Mouse (Mus musculus): ENCODE measurements around the gene Shisa8. TPM values are rescaled to one million over a fixed set of nuclear protein-coding genes. Genes with fewer than 3 reads are reported as not detected.

Gene Shisa8
- polyA plus RNA-seq, 1 experiment from 2014 or later: 1.8 TPM

DNA sequence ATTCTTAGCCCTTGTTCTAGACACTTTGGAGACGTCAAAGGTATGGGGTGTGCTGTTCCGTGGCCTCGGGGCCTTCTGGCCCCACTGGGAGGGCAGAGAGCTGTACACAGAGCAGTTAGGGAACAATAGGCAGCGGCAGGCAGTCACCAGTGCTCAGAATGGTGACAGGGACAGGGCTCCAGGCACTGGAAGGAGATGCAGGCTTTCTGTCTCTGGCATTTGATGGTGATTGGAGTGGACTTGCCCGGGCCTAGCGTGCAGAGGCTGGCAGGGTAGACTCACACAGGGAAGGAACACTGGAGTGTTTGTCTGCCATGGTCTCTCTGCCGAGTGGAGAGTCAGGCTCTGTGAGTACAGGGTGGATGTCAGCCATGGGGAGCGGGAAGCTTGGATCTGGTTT, 20.0 kb downstream of the Shisa8 start:
- no peak for DNase-seq (ENCODE audit: low spot score)
- peaks cover 100% of the 10 kb centered on the region for H3K36me3 ChIP-seq
- no peak overlapping the region for H3K4me3 ChIP-seq
- no peaks in the 10 kb centered on the region for H3K9me3 ChIP-seq
- H3K27ac ChIP-seq: no peak overlapping the region
- no peaks in the 10 kb centered on the region for H3K4me1 ChIP-seq (replicated peaks)
- WGBS: 84% methylated on average over 8 of the region's 8 CpGs
- H3K27me3 ChIP-seq (ENCODE audit: insufficient read depth, poor library complexity, severe bottlenecking): no peaks in the 10 kb centered on the region

DNA sequence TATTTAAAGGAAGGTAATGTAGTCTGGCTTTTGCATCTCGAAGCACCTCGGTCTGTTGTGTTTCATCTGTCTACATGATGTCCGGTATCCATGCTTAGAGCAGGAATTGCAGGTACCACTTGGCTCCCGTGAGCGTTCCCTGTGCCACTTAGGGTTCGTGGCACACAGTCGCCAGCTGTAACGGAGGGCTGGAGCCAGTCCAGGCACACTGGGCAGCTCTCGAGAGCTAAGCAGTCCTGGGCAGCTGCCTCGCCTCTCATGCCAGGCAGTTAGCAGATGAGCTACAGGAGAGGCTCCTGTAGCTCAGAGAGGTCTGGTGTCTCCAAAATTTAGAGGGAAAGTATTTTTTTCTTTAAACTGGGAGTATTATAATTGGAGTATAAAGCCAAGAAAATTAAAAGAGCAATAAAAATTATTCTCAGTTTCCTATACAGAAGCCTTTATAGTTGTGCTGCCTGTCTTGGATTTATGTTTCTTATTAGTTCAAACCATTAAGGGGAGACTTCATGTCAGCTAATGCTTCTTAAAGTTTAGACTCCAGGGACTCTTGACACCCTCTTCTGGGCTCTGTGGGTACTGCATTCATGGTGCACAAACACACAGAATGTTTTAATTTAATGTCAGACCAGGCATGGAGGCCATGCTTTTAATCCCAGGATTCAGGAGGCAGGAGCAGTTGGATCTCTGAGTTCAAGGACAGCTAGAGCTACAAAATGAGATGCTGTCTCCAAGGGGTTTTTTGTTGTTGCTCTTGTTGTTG, 24.0 kb downstream of the Shisa8 start:
- H3K4me1 ChIP-seq (replicated peaks): 0 out of 2 replicates have a peak, but pooled peaks cover 5% of the 10 kb centered on the region
- no peaks in the 10 kb centered on the region for H3K27me3 ChIP-seq (ENCODE audit: insufficient read depth, poor library complexity, severe bottlenecking)
- H3K4me3 ChIP-seq: no peak overlapping the region
- peak; percentile 43 for DNase-seq (ENCODE audit: low spot score)
- no peak overlapping the region for H3K27ac ChIP-seq
- WGBS: 97% methylated on average over 10 of the region's 10 CpGs
- H3K9me3 ChIP-seq: peaks cover 4% of the 10 kb centered on the region; the same call in 1 of the 2 replicates
- peaks cover 100% of the 10 kb centered on the region for H3K36me3 ChIP-seq

DNA sequence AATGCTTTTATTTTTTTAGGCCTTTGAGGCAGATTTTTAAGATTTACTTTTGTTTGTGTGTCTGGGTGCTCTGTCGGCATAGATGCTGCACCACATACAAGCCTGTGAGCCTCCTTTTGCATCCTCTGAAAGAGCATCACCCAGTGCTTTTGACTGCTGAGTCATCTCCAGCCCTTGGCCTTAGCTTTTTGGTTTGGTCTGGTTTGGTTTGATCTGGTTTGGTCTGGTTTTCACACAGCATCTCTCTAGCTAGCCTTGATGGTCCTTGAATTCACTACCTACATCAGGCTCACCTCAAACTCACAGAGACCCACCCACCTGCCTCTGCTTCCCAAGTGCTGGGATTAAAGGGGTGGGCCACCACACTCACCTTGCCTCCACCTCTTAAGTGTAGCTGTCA, 24.7 kb downstream of the Shisa8 start:
- DNase-seq (ENCODE audit: low spot score): no peak
- 95% methylated on average over 1 of the region's 1 CpGs for WGBS
- H3K36me3 ChIP-seq: peaks cover 100% of the 10 kb centered on the region
- H3K9me3 ChIP-seq: peaks cover 4% of the 10 kb centered on the region; the same call in 1 of the 2 replicates
- no peak overlapping the region for H3K4me3 ChIP-seq
- H3K27ac ChIP-seq: no peak overlapping the region
- no peaks in the 10 kb centered on the region for H3K27me3 ChIP-seq (ENCODE audit: insufficient read depth, poor library complexity, severe bottlenecking)
- 0 out of 2 replicates have a peak, but pooled peaks cover 5% of the 10 kb centered on the region for H3K4me1 ChIP-seq (replicated peaks)

DNA sequence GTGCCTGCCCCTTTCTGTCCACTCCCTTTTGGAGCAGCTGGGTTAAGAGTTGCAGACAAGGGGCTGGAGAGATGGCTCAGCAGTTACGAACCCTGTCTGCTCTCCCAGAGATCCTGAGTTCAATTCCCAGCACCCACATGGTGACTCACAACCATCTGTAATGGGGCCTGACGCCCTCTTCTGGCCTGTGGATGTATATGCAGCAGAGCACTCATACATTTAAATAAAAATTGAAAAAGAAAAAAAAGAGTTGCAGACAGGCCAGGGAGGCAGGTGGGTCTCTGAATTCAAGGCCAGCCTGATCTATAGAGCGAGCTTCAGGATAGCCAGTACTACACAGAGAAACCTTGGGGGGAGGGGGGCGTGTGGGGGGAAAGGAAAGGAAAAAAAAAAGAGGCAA, 25.2 kb downstream of the Shisa8 start:
- Histone ChIP-seq H3K27ac (no peak overlapping the region), H3K4me3 (no peak overlapping the region), H3K27me3 (ENCODE audit: insufficient read depth, poor library complexity, severe bottlenecking) (no peaks in the 10 kb centered on the region), H3K9me3 (peaks cover 7% of the 10 kb centered on the region), H3K36me3 (peaks cover 100% of the 10 kb centered on the region), H3K4me1 (replicated peaks) (0 out of 2 replicates have a peak, but pooled peaks cover 5% of the 10 kb centered on the region)
- 90% methylated on average over 4 of the region's 4 CpGs for WGBS
- DNase-seq (ENCODE audit: low spot score): no peak

DNA sequence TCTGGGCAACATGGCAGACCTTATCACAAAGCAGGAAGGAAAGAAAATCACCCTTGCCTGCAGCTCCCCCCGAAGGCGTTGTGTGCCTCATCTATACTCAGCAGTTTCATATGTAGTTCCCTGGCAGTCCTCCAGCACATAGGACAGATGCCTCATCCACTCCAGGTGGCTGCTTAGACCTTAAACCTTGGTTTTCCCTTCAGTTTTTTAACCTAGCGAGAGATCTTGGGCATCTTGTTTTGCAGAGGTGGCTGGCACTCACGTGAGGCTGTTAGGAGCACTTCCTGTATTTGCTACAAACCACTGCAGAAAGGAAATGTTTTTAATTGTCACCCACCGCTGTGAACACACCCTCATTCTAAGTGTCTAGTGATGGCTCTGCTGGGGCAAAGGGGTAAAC, 25.7 kb downstream of the Shisa8 start:
- no peaks in the 10 kb centered on the region for H3K27me3 ChIP-seq (ENCODE audit: insufficient read depth, poor library complexity, severe bottlenecking)
- peaks cover 100% of the 10 kb centered on the region for H3K36me3 ChIP-seq
- 96% methylated on average over 5 of the region's 5 CpGs for WGBS

DNA sequence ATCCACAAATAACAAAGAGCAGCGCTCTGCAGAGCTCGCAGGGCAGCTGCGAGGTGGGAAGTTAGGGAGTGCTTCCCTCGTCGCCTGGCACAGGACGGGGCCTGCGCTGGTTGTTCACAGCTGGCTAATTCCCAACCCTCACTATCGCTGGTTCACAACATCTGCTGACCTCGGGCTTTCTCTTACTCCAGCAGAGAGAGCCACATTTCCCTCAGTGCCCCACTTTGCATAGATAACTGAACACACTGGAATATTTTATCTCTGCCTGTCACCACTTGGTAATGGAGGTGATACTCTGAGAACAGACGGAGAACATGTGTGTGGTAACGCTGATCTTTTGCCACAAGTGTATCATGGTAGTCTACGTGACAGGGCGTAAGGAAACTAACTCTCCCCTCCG, 26.5 kb downstream of the Shisa8 start:
- H3K36me3 ChIP-seq: peaks cover 100% of the 10 kb centered on the region
- 0 out of 2 replicates have a peak, but pooled peaks cover 5% of the 10 kb centered on the region for H3K4me1 ChIP-seq (replicated peaks)
- WGBS: 86% methylated on average over 14 of the region's 14 CpGs
- no peak overlapping the region for H3K4me3 ChIP-seq
- H3K9me3 ChIP-seq: peaks cover 20% of the 10 kb centered on the region
- DNase-seq (ENCODE audit: low spot score): no peak
- 0 out of 2 replicates have a peak overlapping the region, but pooled peaks have one; percentile 5 for H3K27ac ChIP-seq
- H3K27me3 ChIP-seq (ENCODE audit: insufficient read depth, poor library complexity, severe bottlenecking): no peaks in the 10 kb centered on the region

More for the DNA sequence above, 25.7 kb downstream of the Shisa8 start:
- no peak overlapping the region for H3K27ac ChIP-seq
- no peak overlapping the region for H3K4me3 ChIP-seq
- DNase-seq (ENCODE audit: low spot score): no peak
- H3K9me3 ChIP-seq: peaks cover 12% of the 10 kb centered on the region
- H3K4me1 ChIP-seq (replicated peaks): 0 out of 2 replicates have a peak, but pooled peaks cover 5% of the 10 kb centered on the region

DNA sequence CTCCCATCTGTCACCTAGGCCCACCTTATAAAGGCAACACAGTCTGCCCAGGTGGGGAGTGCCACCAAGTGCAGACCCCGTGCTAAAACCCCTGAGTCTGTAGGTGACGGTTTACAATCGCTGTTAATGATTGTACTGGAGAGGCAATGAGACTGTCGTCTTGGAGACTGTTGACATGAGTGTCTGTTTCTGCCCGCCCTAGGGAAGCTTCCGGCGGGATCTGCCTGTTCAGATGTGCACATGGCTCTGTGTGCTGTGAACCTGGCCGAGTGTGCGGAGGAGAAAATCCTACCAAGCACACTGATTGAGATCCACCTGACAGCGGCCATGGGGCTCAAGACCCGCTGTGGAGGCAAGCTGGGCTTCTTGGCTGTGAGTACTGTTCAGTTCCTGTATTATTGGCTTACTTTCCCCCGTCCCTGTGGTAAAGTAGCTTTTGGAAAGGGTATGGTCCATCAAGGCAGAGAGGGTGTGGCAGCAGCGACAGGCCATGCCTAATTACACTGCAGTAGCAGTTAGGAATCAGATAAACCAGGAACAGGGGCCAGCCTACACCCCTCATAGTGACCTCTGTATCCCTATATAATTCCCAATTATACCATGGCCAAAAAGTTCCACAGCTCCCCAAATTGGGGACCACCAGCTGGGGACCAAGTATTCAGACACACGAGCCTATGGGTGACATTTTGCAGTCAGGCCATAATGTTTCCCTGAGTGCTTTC, 27.4 kb downstream of the Shisa8 start:
- 0 out of 2 replicates have a peak, but pooled peaks cover 5% of the 10 kb centered on the region for H3K4me1 ChIP-seq (replicated peaks)
- WGBS: 91% methylated on average over 14 of the region's 14 CpGs
- H3K9me3 ChIP-seq: peaks cover 25% of the 10 kb centered on the region
- no peak for DNase-seq (ENCODE audit: low spot score)
- H3K27me3 ChIP-seq (ENCODE audit: insufficient read depth, poor library complexity, severe bottlenecking): no peaks in the 10 kb centered on the region
- peak overlapping the region; percentile 35; the same call in 1 of the 2 replicates for H3K27ac ChIP-seq
- no peak overlapping the region for H3K4me3 ChIP-seq
- peaks cover 100% of the 10 kb centered on the region for H3K36me3 ChIP-seq

DNA sequence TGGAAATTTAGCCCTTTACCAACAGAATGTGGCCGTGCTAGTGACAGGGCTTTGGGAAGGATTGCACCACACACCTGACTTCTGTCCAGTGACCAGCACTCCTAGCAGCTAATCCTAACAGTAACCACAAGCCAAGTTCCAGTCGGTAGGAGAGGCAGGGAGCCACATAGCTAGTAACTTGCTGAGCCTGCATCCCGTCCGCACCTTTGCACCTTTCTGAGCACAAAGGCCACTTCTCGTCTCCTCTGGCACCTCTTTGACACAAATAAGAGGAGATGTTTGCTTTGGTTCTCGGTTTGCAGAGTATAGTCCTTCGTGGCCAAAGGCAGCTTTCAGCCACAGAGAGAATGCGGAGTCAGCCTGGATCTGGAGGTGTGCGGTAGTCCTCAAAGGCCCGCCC, 28.0 kb downstream of the Shisa8 start:
- whole genome bisulfite sequencing: 91% methylated on average over 10 of the region's 10 CpGs
- Histone ChIP-seq H3K27ac (peak overlapping the region; percentile 35; the same call in 1 of the 2 replicates), H3K4me1 (replicated peaks) (0 out of 2 replicates have a peak, but pooled peaks cover 5% of the 10 kb centered on the region), H3K36me3 (peaks cover 100% of the 10 kb centered on the region), H3K9me3 (peaks cover 31% of the 10 kb centered on the region), H3K27me3 (ENCODE audit: insufficient read depth, poor library complexity, severe bottlenecking) (no peaks in the 10 kb centered on the region), H3K4me3 (no peak overlapping the region)
- no peak for DNase-seq (ENCODE audit: low spot score)

DNA sequence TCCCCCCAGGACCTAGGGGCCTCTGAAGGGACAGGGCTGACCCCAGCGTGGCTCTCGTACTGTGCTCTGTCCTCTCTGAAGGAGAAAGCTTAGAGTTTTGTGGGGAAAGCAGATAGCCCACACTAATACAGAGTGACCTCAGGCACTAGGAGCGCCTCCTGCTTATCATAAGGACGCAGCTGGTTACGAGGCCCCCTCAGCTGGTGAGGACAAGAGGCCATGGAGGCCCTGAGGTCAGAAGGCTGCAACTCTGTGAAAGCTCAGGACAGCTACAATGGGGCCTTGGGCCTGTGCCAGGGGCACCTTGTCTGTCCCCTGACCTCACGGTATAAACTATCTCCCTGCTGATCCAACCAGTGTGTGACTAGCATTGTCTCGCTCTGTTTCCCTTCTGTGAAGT, 28.4 kb downstream of the Shisa8 start:
- WGBS: 71% methylated on average over 7 of the region's 7 CpGs
- no peaks in the 10 kb centered on the region for H3K27me3 ChIP-seq (ENCODE audit: insufficient read depth, poor library complexity, severe bottlenecking)
- 0 out of 2 replicates have a peak, but pooled peaks cover 5% of the 10 kb centered on the region for H3K4me1 ChIP-seq (replicated peaks)
- peaks cover 35% of the 10 kb centered on the region for H3K9me3 ChIP-seq
- DNase-seq (ENCODE audit: low spot score): no peak
- H3K36me3 ChIP-seq: peaks cover 100% of the 10 kb centered on the region
- peak overlapping the region; percentile 19; the same call in 1 of the 2 replicates for H3K27ac ChIP-seq
- H3K4me3 ChIP-seq: no peak overlapping the region

DNA sequence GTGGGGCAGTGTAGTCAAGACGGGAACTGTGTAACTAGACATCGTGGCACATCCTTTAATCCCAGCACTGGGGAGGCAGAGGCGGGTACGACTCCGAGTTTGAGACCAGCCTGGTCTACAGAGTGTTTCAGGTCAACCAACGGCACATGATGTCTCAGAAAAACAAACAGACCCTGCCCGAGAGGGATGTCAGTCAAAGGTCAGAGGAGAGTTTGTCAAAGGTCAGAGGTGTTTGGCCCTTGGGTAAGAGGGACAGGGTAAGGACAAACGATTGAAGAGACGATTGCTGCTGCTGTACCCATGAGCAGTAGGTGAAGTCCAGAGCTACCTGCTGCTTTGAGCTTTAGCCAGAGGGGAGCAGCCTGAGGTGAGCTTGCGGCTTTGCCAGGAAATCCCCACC, 29.0 kb downstream of the Shisa8 start:
- Histone ChIP-seq H3K9me3 (peaks cover 36% of the 10 kb centered on the region), H3K27ac (peak overlapping the region; percentile 19), H3K4me3 (no peak overlapping the region), H3K27me3 (ENCODE audit: insufficient read depth, poor library complexity, severe bottlenecking) (no peaks in the 10 kb centered on the region), H3K4me1 (replicated peaks) (0 out of 2 replicates have a peak, but pooled peaks cover 5% of the 10 kb centered on the region), H3K36me3 (peaks cover 100% of the 10 kb centered on the region)
- no peak for DNase-seq (ENCODE audit: low spot score)
- WGBS: 66% methylated on average over 10 of the region's 10 CpGs

DNA sequence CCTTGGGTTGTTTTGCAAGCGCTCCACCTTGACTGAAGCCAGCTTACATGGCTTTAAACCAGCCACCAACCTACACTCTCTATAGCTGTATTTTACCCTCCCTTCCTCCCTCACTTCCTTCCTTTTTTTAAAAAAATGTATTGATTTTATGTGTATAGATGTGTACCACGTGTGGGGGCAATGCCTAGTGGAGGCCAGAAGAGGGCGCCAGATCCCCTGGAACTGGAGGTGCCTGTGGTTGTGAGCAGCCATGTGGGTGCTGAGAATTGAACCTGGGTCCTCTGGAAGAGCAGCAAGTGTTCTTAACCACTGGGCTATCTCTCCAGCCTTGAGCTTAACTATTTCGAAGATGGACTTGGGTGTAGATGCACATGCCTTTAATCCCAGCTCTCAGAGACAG, 30.3 kb downstream of the Shisa8 start:
- H3K4me3 ChIP-seq: no peak overlapping the region
- 0 out of 2 replicates have a peak, but pooled peaks cover 5% of the 10 kb centered on the region for H3K4me1 ChIP-seq (replicated peaks)
- H3K27ac ChIP-seq: no peak overlapping the region
- H3K9me3 ChIP-seq: peaks cover 36% of the 10 kb centered on the region
- H3K27me3 ChIP-seq (ENCODE audit: insufficient read depth, poor library complexity, severe bottlenecking): no peaks in the 10 kb centered on the region
- peaks cover 100% of the 10 kb centered on the region for H3K36me3 ChIP-seq
- WGBS: 95% methylated on average over 4 of the region's 4 CpGs
- DNase-seq (ENCODE audit: low spot score): no peak

DNA sequence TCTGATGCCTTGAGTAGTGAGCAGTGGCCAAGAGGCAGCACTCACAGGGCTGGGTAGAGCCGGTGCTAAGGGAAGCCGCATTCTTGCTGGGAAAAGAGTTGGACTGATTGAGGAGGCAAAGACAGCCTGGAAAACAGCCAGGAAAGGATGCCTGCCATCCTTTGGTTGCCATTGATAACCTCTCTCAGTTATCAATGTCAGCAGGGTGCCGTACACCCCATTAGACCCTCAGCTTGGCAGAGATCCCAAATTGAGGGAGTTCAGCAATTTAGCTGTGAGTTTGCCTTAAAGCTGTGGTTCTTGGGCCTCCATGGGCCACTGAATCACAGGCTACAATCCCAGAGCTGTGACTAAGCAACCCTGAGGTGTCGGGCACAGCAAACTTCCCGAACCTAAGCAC, 31.5 kb downstream of the Shisa8 start:
- Histone ChIP-seq H3K27ac (no peak overlapping the region), H3K9me3 (peaks cover 31% of the 10 kb centered on the region), H3K27me3 (ENCODE audit: insufficient read depth, poor library complexity, severe bottlenecking) (no peaks in the 10 kb centered on the region), H3K4me1 (replicated peaks) (0 out of 2 replicates have a peak, but pooled peaks cover 5% of the 10 kb centered on the region), H3K36me3 (peaks cover 100% of the 10 kb centered on the region), H3K4me3 (no peak overlapping the region)
- no peak for DNase-seq (ENCODE audit: low spot score)
- 96% methylated on average over 5 of the region's 5 CpGs for WGBS
